Mouse (Mus musculus) erythroid progenitor cell, adult 5-6 weeks (primary cell): ENCODE measurements at regions not wholly inside any gene's neighbourhood (a gene's known extent, or its start where the extent isn't known, plus 50 kb on each side); places are given as distances from the start of the nearest gene placed in this dataset.
A peak's percentile ranks its signal among the peaks of the same experiment; 100 is the strongest.

ENCODE experiments used
- ATAC-seq: replicated peaks from 2 replicates; pipeline ENCODE4 v1.8.0; 2016; ENCODE audit warnings: moderate number of reproducible peaks, mild to moderate bottlenecking, moderate TSS enrichment, inconsistent platforms; ENCODE audit not compliant: poor library complexity, low FRiP score, severe bottlenecking

DNA sequence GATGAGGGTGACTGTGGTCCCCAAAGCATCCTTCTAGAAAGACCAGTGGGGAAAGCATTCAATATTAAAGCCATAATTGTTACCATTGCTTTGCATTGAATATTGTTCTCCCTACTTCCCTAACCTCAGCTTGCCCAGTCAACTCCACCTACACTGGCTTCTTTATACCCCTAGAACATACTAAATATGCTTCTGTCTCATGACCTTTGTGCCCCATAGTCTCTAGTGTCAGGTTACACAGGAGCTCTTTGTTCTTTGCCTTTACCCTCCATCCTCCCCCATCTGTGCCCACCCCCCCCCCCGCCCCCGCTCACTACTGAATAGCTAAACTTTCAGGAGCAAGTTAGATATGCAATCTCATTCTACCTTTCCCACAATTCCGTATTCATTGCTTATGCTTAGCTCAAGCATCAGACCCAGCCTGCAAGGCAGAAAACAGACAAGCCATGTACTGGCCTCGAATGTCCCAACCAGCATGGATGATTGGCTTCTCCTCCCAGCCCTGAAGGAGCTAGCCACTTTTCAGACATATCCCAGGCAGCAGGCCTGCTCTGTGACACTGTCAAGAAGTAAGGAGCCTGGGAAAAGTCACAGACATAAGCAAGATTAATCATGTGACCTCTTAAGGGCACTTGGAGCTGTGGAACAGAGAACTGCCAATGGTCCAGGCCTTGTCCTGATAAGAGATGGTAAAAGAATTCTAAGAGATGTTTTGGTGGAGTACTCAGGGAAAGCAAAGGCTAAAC is 410.4 kb downstream of the Insc start:
- no peak for ATAC-seq

- no peak for ATAC-seq
Measured at GRCm38 (mm10) chr7:115170023-115170422, 426.5 kb downstream of the Insc start.

DNA sequence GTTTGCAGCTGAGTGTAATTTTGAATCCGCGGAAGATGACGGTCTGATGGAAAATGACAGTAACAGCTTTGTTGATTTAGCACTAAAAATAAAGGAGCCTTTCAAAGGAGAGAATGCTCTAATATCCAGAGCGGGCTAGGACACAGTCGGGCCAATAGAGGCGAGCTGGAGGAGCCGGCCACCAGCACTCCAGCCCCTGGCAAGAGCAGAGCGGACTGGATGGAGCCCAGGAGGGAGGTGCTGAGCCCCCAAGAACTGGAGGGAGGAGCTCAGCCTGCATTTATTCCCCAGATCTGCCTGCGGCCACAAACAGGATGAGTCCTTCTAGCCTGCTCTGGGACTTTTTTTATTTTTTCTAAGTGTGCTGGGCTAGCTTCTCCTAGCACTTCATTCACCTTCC is 426.9 kb downstream of the Insc start:
- no peak for ATAC-seq

GRCm38 (mm10) chr7:115192482-115192881 is 449.0 kb downstream of the Insc start:
- no peak for ATAC-seq

DNA sequence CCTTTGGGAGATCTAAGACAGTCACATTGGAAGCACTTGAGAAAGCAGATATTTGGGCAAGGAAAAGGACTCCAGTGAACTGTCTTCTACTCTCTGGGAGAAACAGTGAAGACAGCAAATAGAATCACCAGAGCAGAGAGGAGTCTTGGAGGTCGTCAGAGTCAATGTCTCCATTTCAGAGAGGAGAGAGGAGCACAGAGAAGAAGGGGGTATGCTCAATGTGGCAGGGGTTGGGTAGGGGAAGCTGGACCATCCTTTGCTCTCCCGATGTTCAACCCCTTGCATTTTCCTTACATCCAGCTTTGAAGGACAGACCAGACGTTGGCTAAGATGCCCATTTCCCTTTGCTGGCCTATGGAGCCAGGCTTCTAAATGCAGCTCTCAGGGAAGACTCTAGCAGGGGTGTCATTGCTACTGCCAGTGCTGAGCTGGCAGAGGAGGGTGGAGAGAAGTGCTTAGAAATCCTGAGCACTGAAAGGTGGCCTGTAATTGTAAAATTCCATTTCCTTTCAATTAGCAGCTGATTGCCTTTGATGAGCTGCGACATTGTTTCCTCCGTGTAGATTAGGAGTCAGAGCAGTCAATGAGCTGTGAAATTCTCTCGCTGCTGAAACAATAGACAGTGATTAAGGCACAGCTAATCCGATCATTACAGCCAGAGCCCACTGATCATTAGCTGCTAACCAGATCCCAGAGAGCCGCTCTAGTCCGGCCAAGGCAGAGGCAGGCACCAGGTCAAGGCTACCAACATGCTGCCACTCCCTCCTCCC is 449.7 kb downstream of the Insc start:
- no peak for ATAC-seq

DNA sequence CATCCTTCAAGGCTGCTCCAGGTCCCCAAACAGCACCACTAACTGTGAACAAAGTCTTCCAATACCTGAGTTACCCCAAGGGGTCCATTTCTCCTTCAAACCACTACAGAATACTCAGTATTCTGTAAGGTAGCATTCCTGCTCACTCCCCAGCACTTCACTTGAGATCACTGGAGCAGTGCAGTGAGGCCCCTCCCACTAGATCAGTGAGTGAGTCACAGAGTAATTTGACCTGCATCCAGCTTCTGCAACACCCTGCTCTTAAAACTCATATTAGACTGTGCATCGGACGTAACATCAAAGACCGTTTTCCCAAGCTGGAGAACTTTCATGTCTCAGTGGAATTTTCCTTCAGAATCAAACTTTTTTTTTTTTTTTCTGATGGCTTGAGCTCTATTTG is 461.4 kb downstream of the Insc start:
- ATAC-seq, result no peak

DNA sequence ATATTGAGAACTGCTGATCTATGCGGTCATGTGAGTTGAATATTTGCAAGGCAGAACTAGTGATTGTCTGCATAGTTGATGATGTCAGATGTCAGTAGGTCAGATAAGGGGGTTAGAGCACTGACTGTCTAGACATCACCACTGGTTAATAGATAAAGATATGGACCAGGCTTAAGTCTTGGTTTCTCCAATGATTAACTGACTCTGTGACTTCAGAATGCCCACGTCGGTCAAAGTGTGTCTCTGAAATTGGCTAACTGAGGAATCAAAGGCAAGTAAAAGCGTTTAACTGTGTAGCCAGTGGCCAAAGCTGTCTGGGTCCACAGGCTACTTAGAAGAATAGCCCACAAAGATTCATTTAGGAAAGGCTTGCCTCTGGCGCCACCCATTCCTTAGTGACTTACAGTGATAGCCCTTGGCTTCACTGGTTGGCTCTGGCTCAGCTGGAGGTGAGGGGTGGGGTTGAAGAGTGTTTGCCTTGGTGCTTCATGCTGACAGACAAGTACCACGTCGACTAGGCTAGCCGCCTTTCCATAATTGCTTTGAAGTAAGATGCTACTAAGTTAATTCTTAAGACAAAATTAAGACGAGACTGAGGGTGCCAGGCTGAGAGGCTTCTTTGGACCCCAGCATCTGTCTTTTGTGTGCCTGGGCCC is 463.1 kb downstream of the Insc start:
- no peak for ATAC-seq

GRCm38 (mm10) chr7:115208781-115209180 is 465.3 kb downstream of the Insc start:
- no peak for ATAC-seq

DNA sequence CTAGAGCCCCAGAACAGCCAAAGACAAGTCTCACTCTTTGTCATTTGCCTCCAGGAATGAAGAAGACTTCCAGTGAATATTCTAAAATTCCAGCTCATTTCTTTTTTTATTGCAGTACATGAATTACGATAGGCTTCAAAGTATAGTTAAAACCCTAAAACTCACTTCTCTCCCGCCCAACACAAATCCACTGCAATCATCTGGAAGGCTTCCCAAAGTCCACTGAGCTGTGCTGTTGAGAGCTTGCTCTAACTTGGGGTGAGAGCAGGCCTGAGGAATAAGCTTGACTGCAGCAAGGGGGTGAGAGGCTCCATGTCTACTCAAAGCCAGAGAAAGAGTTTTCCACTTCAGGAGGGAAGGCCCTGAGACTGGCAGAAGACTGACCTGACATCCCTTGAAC is 466.5 kb downstream of the Insc start:
- ATAC-seq, result no peak

- ATAC-seq, result 0 out of 2 replicates have a peak, but pooled peaks have one; percentile 34
Measured at GRCm38 (mm10) chr7:115216838-115217237, 473.3 kb downstream of the Insc start.

GRCm38 (mm10) chr7:115217255-115217654 is 473.8 kb downstream of the Insc start:
- ATAC-seq, result no peak

DNA sequence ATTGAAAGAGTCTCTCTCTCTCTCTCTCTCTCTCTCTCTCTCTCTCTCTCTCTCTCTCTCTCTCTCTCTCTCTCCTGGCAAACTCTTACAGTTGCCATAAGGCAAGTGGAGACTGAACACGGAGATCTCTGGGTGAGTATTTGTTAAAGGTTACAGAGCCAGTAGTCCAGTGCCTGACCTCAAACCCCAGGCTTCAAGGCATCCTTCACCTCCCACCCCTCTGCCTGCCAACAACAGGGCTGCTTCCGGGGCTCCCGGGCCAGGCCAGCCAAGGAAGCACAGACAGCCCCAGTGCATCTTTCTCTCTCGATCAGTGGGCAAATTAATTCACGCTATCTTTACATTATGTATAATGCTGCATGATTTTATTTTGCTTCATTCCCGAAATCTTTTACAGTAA is 474.2 kb downstream of the Insc start:
- ATAC-seq, result no peak

- ATAC-seq, result no peak
Measured at GRCm38 (mm10) chr7:115218596-115219180, 475.2 kb downstream of the Insc start.

DNA sequence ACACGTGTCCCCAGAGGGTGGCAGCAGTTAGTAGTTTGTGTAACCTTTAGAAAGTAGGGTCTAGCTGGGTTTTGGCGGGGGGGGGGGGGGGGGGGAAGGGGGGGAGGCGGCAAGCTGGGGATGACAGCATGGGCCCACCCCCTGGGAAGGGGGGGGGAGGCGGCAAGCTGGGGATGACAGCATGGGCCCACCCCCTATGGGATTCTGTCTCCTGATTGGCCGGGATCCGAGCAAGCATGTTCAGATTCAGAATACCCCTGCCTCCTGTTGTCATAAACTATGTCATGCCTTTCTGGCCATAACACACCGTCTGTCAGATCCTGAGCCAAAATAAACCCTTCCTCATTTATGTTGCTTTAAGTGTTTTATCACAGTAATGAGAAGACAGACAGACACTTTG is 479.1 kb downstream of the Insc start:
- no peak for ATAC-seq

DNA sequence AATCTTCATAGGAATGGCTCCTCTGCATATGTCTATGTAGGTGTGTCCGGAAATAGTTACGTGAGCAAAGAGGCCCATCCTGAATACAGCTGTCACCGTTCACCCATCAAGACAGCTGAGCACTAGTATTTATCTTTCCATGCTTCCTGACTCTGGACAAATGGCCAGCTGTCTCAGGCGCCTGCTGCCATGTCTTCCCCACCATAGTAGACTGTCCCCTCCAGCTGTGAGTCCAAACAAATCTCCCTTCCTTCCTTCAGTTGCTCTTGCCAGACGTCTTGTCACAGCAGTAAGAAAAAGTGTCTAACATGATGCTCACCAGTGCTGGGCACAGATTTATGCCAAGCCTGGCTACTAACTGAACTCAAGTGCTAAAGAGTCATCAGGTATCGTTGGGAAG is 487.0 kb downstream of the Insc start:
- ATAC-seq, result no peak

DNA sequence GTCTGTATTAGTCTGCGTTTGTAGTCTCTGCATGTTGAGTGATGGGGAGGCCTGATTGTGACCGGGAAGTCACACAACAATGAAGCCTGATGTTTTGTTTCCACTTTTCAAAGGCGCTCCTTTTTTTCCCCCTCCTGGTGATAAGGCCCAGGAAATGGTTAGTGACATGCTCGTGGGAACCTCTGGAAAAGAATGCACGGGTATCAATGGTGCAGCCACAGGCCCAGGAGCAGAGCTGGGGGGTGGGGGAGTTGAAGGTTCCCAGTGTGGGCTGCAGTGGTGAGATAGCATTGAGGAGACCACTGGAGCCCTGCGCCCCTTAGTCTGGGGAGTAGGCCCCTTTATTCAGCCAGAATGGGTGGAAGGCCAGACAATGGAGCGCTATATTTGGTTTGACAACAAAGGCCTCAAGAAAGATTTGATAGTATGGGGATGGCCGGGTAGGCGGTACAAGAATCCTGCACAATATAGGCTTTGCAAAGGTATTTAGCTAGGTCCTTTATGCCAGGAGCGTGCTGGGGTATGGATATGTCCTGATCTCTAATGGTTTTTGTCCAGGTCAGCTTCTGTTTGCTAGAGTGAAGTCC is 490.4 kb downstream of the Insc start:
- no peak for ATAC-seq

- ATAC-seq, result no peak
Measured at GRCm38 (mm10) chr7:115237131-115237530, 493.6 kb downstream of the Insc start.

GRCm38 (mm10) chr7:115251591-115252369 is 508.3 kb downstream of the Insc start:
- no peak for ATAC-seq

GRCm38 (mm10) chr7:115252370-115252750 is 508.9 kb downstream of the Insc start:
- no peak for ATAC-seq
